Mouse (Mus musculus): ENCODE results near the gene Trip6. TPM values are rescaled to one million over a fixed set of nuclear protein-coding genes. Genes with fewer than 3 reads are reported as not detected.

Gene Trip6
- 4.6 TPM for polyA plus RNA-seq (2017; shearing (Covaris generic))

GRCm38 (mm10) chr5:137314193-137315083 lies at the start of gene Trip6:
TSS of gene Trip6 (minus strand) at chr5:137314404.

DNA sequence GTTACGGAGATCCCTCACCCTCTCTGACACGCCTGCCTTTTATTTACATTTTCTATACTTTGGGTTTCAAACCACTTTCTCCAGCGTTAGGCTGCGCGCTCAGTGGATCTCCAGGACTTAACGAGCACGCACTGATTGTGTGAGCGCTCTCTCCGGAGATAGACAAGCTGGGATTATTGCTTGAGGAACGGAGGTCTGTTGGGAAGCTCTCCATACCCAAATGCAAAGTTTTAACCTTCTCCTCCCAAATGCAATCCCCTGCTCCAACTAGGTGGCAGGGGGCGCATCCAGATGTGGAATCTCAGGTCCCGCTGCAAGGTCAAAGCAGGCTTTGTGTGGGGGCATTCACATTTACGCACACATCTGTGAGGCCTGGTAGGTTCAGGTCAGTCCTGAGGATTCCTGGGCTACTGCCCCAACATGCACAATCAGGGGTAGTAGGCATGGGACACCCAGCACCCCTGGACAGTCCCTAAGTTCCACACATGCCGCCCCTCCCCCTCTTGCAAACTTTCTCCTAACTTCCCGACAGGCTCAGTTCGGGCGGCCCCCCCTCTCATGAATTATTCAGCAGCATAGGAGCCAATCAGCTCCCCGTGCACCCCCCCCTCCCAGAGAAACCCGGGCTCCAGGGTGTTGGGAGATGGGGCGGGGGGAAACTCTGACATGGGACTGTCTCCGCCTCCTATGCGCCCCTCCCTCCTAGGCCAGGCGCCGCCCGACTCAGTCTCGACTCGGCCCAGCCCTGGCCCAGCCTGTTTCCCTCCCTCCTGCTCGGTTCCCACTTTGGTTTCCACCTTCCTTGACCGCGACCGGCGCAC lies 35.4 kb upstream of the Trip6 start, which contains the start of gene Ephb4:
Ephb4 (plus strand) TSS at position 726 of the 821 bp plus-strand sequence.

DNA sequence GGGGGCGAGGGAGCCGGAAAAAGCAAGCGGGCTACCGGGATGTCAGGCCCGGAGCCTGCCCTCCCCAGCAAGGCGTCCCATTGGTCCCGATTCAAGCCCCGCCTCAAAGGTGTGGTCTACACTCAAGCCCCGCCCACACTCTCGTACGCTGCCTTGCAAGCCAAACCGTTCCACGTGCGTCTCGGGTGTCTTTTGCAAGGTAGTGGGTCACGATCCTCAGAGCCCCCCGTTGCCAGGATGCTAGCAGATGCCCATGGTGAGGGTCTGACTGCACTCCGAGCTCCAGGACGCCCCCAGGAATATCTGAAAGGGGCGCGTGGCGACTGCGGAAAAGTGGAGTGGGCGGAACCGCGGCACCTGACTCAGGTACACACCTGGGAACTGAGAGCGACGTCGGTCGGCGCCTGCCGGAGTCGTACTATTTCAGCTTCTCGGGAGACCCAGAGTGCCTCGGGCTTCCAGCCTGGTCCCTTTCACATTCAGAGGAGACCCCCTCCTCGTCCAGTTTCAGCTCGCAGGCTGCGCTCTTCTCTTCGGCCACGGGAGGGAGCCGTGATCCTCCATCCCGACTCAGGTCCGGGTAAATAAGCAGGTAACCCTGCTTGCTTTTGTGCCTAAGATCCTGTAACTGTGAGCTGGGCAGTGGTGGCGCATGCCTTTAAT lies 19.4 kb upstream of the Trip6 start, which contains the start of gene Slc12a9:
Slc12a9 (minus strand) TSS at position 86 of the 663 bp plus-strand sequence.

GRCm38 (mm10) chr5:137307071-137307912 lies 6.9 kb downstream of the Trip6 start, which contains the start of gene Srrt:
TSS of gene Srrt (minus strand) at chr5:137307674.

GRCm38 (mm10) chr5:137293839-137294743 lies 20.1 kb downstream of the Trip6 start, which contains the start of gene Ufsp1:
TSS of gene Ufsp1 (plus strand) at chr5:137294629.

GRCm38 (mm10) chr5:137287032-137287952 lies 26.9 kb downstream of the Trip6 start, which contains the start of gene Ache:
TSS of gene Ache (plus strand) at chr5:137287519.

Other genes with a start within 250 kb of the Trip6 start
- not detected for gene Serpine1, start 242.1 kb downstream of the Trip6 start, polyA plus RNA-seq (2017; shearing (Covaris generic))
- 16.0 TPM for gene Trim56, start 198.2 kb downstream of the Trip6 start, polyA plus RNA-seq (2017; shearing (Covaris generic))
- not detected for gene Muc3, start 165.1 kb downstream of the Trip6 start, polyA plus RNA-seq (2017; shearing (Covaris generic))
- gene Muc3a, start 102.0 kb downstream of the Trip6 start, polyA plus RNA-seq (2017; shearing (Covaris generic)): 1.6 TPM
- 0.10 TPM for gene Ache, start 26.9 kb downstream of the Trip6 start, polyA plus RNA-seq (2017; shearing (Covaris generic))
- 1.7 TPM for gene Ufsp1, start 19.8 kb downstream of the Trip6 start, polyA plus RNA-seq (2017; shearing (Covaris generic))
- 97.7 TPM for gene Srrt, start 6.7 kb downstream of the Trip6 start, polyA plus RNA-seq (2017; shearing (Covaris generic))
- 24.8 TPM for gene Slc12a9, start 19.2 kb upstream of the Trip6 start, polyA plus RNA-seq (2017; shearing (Covaris generic))
- not detected for gene Ephb4, start 35.7 kb upstream of the Trip6 start, polyA plus RNA-seq (2017; shearing (Covaris generic))
- 0.36 TPM for gene Zan, start 162.7 kb upstream of the Trip6 start, polyA plus RNA-seq (2017; shearing (Covaris generic))
- 43.3 TPM for gene Pop7, start 188.1 kb upstream of the Trip6 start, polyA plus RNA-seq (2017; shearing (Covaris generic))
- 19.5 TPM for gene Gigyf1, start 204.1 kb upstream of the Trip6 start, polyA plus RNA-seq (2017; shearing (Covaris generic))
- gene Epo, start 218.8 kb upstream of the Trip6 start, polyA plus RNA-seq (2017; shearing (Covaris generic)): not detected
- gene Gnb2, start 219.1 kb upstream of the Trip6 start, polyA plus RNA-seq (2017; shearing (Covaris generic)): 311 TPM
- gene Actl6b, start 239.1 kb upstream of the Trip6 start, polyA plus RNA-seq (2017; shearing (Covaris generic)): not detected

Measured in CD4-positive, CD25-positive, alpha-beta regulatory T cell (primary cell).